Mouse (Mus musculus) spleen, postnatal 4 days (tissue): ENCODE measurements around the gene Defa35.
"Not testable (repeated sequence)": the region's sequence is repeated elsewhere in the genome, so short reads cannot be mapped to it uniquely, and the experiment has no call there.

Experiments used
- DNase-seq, 2 experiments: peaks; one replicate each; pipeline ENCODE4 v3.0.0; 2022; ENCODE audit warnings: low spot score in 2 of 2

The Defa35 gene

DNA sequence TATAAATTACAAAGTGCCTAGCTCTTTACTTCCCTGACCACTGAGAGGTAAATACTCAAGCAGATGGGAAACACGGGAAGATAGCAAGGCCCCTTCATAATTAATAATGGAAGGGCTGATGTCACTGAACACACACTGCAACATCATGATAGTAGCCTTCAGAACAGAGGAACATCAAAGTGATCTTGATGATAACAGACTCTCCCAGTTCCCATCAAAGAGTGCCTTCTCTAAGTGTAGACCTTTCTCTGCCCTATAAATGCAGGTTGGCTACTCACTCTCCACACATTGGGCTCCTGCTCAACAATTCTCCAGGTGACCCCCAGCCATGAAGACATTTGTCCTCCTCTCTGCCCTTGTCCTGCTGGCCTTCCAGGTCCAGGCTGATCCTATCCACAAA is at the start of gene Defa35:
Gene Defa35 (plus strand): TSS at position 301 of the 400 bp plus-strand sequence.
- DNase-seq = not testable (repeated sequence)

GRCm38 (mm10) chr8:21025245-21025644 is 39.6 kb upstream of the Defa35 start, which contains the start of gene Defa21:
Defa21 (plus strand) TSS chr8:21025545.
- DNase-seq = not testable (repeated sequence)

DNA sequence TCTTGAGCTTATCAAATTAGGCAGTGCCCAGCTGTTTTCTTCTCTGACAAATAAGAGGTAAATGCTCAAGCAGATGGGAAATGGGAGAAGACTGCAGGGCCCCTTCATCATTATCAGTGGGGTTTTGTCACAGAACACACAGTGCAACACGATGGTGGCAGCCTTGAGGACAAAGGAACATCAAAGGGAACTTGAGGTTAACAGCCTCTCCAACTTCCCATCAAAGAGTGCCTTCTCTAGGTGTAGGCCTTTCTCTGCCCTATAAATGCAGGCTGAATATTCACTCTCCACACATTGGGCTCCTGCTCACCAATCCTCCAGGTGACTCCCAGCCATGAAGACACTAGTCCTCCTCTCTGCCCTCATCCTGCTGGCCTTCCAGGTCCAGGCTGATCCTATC is 10.1 kb upstream of the Defa35 start, which contains the start of gene Defa23:
Gene Defa23 (plus strand): TSS at position 301 of the 400 bp plus-strand sequence.
- not testable (repeated sequence) for DNase-seq

- DNase-seq = not testable (repeated sequence)
Measured at GRCm38 (mm10) chr8:21084142-21084541, 19.3 kb downstream of the Defa35 start, which contains the start of gene Defa25. Defa25 (plus strand) TSS chr8:21084442.

DNA sequence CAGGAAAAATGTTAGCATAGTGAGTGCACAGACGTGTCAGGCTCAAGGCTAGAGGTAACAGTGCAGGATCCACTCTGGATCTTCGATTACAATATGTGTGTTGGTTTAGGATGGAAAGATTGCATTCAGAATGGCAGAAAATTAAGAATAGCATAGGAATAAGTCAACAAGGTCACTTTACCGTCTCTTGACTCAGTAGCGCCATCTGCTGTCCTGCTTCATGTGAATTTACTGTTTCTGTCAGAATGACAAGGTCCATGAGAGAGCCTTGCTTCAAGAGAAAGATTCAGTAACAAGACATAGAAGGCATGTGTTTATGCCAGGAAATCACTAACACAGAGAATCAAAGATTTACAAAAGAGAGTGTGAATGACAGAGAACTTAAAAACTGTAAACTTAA is 28.3 kb downstream of the Defa35 start:
- no peak for DNase-seq

GRCm38 (mm10) chr8:21095950-21096349 is 31.1 kb downstream of the Defa35 start, which contains the start of gene Gm14851:
Gm14851 (minus strand) TSS chr8:21096050.
- not testable (repeated sequence) for DNase-seq
